ENCODE assay signal across 10 mouse cellular contexts in genomic region chr7:4972321-4973047, GRCm38 (mm10). TPM values are rescaled to one million over a fixed set of nuclear protein-coding genes. Genes with fewer than 3 reads are reported as not detected.
DNase-seq lines count a peak whose midpoint lies in the region; ATAC-seq and TF ChIP-seq lines count a peak whose summit lies in the region.
"Had no signal": no experiment of that assay in that cellular context is flagged by ENCODE, and none has a peak within 500 bp of the region (broad histone marks: within the 10 kb centered on the region; RNA-seq: fewer than 3 reads in every experiment).

No protein-coding gene starts in this region.

- H3ac ChIP-seq in myocyte (ENCODE audit: control insufficient read depth, insufficient read length), result no peak overlapping the region

- peak; percentile 9 for DNase-seq in layer of hippocampus, adult 9-11 months
- DNase-seq in layer of hippocampus, adult 9-10 months (ENCODE audit: low spot score), result no peak
- peak; percentile 75 for DNase-seq in adrenal gland, postnatal 25 days
- DNase-seq in right cerebral cortex, postnatal 10 days (ENCODE audit: low spot score in 2 of 2), result no peak
- DNase-seq in left cerebral cortex, adult 2 months (ENCODE audit: extremely low spot score in 1 of 2, low spot score in 2 of 2), result no peak

- WGBS in heart, embryonic 12.5 days, result 42% methylated on average over 18 of the region's 18 CpGs

- no peak overlapping the region for H3K9ac ChIP-seq in heart, embryonic 12.5 days

- peak; percentile 74 for ATAC-seq in heart, embryonic 12.5 days (ENCODE audit: insufficient number of reproducible peaks, low FRiP score)
- no peak for ATAC-seq in activated CD4-positive, CD25-positive, alpha-beta regulatory T cell, adult 4 months
- ATAC-seq: intestine, postnatal 0 days had no signal

- no peaks in the 10 kb centered on the region for H3K9me3 ChIP-seq in heart, embryonic 12.5 days (replicated peaks)

- H3K4me2 ChIP-seq in heart, embryonic 12.5 days, result no peak overlapping the region
- H3K4me2 ChIP-seq in myocyte (ENCODE audit: low read depth), result peak overlapping the region; percentile 74

- no peak for TF ChIP-seq CTCF in left cerebral cortex, adult 2 months (IDR thresholded peaks at IDR 0.05)

- H3K4me1 ChIP-seq in heart, embryonic 12.5 days (replicated peaks), result peaks cover 12% of the 10 kb centered on the region

- no peaks in the 10 kb centered on the region for H3K36me3 ChIP-seq in heart, embryonic 12.5 days
- no peaks in the 10 kb centered on the region for H3K36me3 ChIP-seq in myocyte (ENCODE audit: control insufficient read depth, insufficient read depth)

- no peak for TF ChIP-seq POLR2A in myocyte (IDR thresholded peaks at IDR 0.05; ENCODE audit: insufficient read length, low read depth)

- intact Hi-C loops in left cerebral cortex, adult 2 months (cut with DNase I), result no loop called here

- no peak overlapping the region for H3K4me3 ChIP-seq in heart, embryonic 12.5 days
- no peak overlapping the region for H3K4me3 ChIP-seq in myocyte
- no peak overlapping the region for H3K4me3 ChIP-seq in left cerebral cortex, adult 2 months
- H3K4me3 ChIP-seq: megakaryocyte, embryonic 14.5 days had no signal

- H3K79me2 ChIP-seq in myocyte (ENCODE audit: control insufficient read depth, insufficient read depth), result no peaks in the 10 kb centered on the region

- 0 out of 2 replicates have a peak overlapping the region, but pooled peaks have one; percentile 41 for H3K27ac ChIP-seq in heart, embryonic 12.5 days (ENCODE audit: poor library complexity, severe bottlenecking)
- H3K27ac ChIP-seq in left cerebral cortex, adult 2 months, result no peak overlapping the region

- H3K27me3 ChIP-seq in heart, embryonic 12.5 days (replicated peaks), result no peaks in the 10 kb centered on the region
- H3K27me3 ChIP-seq in myocyte (ENCODE audit: control insufficient read depth, insufficient read depth, insufficient read length), result no peaks in the 10 kb centered on the region

TF ChIP-seq in myocyte, 11 proteins besides CTCF, POLR2A, EP300 and RAD21:
- TF ChIP-seq POLR2AphosphoS2 (IDR thresholded peaks at IDR 0.05; ENCODE audit: insufficient read length, low read depth) (no peak), MAX (IDR thresholded peaks at IDR 0.05; ENCODE audit: low read depth) (no peak), MYOD1 (IDR thresholded peaks at IDR 0.05; ENCODE audit: control insufficient read depth in 1 of 3, insufficient read length in 2 of 3, low read depth in 2 of 3) (no peak), TCF12 (IDR thresholded peaks at IDR 0.05; ENCODE audit: insufficient read depth, poor library complexity, severe bottlenecking) (no peak), SRF (IDR thresholded peaks at IDR 0.05; ENCODE audit: control insufficient read depth, insufficient read length, low read depth) (no peak), TCF3 (IDR thresholded peaks at IDR 0.05; ENCODE audit: insufficient read length, low read depth) (no peak), USF1 (IDR thresholded peaks at IDR 0.05; ENCODE audit: low read depth) (no peak), E2F4 (IDR thresholded peaks at IDR 0.05; ENCODE audit: insufficient read depth) (no peak), MYOG (IDR thresholded peaks at IDR 0.05; ENCODE audit: control insufficient read depth in 1 of 3, insufficient read depth in 1 of 3, insufficient read length in 2 of 3, low read depth in 2 of 3) (no peak), REST (IDR thresholded peaks at IDR 0.05; ENCODE audit: insufficient read depth, insufficient read length) (no peak), CEBPB (IDR thresholded peaks at IDR 0.05; ENCODE audit: insufficient read depth, poor library complexity, severe bottlenecking) (no peak)

RNA-seq across cellular contexts. Expression of gene Sbk3, which starts 1.5 kb away (rescaled TPM):
- 0.15 TPM in 1 of 2 replicates, not detected in the other for total RNA-seq in adrenal gland, postnatal 25 days (2021)
- 0.08 and 0.17 TPM in 2 replicates for polyA plus RNA-seq in heart, embryonic 12.5 days (2016; fragmentation: Nextera tagmentation; extraction: Ambion mirVana)
- polyA plus RNA-seq in myocyte (2012; fragmentation: generic; extraction: Trizol), result 0.34 TPM
- not detected for polyA plus RNA-seq in activated CD4-positive, CD25-positive, alpha-beta regulatory T cell, adult 4 months (2017; shearing (Covaris generic))
- 1 to 10 TPM; 1.1 to 1.5 TPM for total RNA-seq in left cerebral cortex, adult 2 months (2021)
- polyA plus RNA-seq: intestine, postnatal 0 days had no signal

RNA-seq across cellular contexts. Expression of gene Sbk2, which starts 8.3 kb away (rescaled TPM):
- 0.55 TPM in 1 of 2 replicates, not detected in the other for total RNA-seq in adrenal gland, postnatal 25 days (2021)
- polyA plus RNA-seq in heart, embryonic 12.5 days (2016; fragmentation: Nextera tagmentation; extraction: Ambion mirVana), result 2.1 and 2.6 TPM in 2 replicates
- polyA plus RNA-seq in myocyte (2012; fragmentation: generic; extraction: Trizol), result 7.1 TPM
- polyA plus RNA-seq in activated CD4-positive, CD25-positive, alpha-beta regulatory T cell, adult 4 months (2017; shearing (Covaris generic)), result not detected
- under 1 TPM in 1 of 2 experiments, not detected in 1; 0.91 TPM for total RNA-seq in left cerebral cortex, adult 2 months (2021)

RNA-seq across cellular contexts. Expression of gene Zfp579, which starts 23.5 kb away (rescaled TPM):
- 21.1 and 31.6 TPM in 2 replicates for total RNA-seq in adrenal gland, postnatal 25 days (2021)
- polyA plus RNA-seq in heart, embryonic 12.5 days (2016; fragmentation: Nextera tagmentation; extraction: Ambion mirVana), result 26.0 and 29.3 TPM in 2 replicates
- polyA plus RNA-seq in myocyte (2012; fragmentation: generic; extraction: Trizol), result 16.3 TPM
- polyA plus RNA-seq in activated CD4-positive, CD25-positive, alpha-beta regulatory T cell, adult 4 months (2017; shearing (Covaris generic)), result 1 to 10 TPM; 2.9 to 5.3 TPM
- total RNA-seq in left cerebral cortex, adult 2 months (2021), result 10 to 100 TPM; 28.9 to 33.0 TPM

RNA-seq across cellular contexts. Expression of gene Zfp524, which starts 41.7 kb away (rescaled TPM):
- 15.3 and 17.6 TPM in 2 replicates for total RNA-seq in adrenal gland, postnatal 25 days (2021)
- 9.8 and 10.4 TPM in 2 replicates for polyA plus RNA-seq in heart, embryonic 12.5 days (2016; fragmentation: Nextera tagmentation; extraction: Ambion mirVana)
- polyA plus RNA-seq in myocyte (2012; fragmentation: generic; extraction: Trizol), result 15.7 TPM
- 10 to 100 TPM; 33.3 to 55.4 TPM for polyA plus RNA-seq in activated CD4-positive, CD25-positive, alpha-beta regulatory T cell, adult 4 months (2017; shearing (Covaris generic))
- total RNA-seq in left cerebral cortex, adult 2 months (2021), result 1 to 10 TPM; 6.3 to 6.5 TPM

RNA-seq across cellular contexts. Expression of gene Fiz1, which starts 42.0 kb away (rescaled TPM):
- total RNA-seq in adrenal gland, postnatal 25 days (2021), result 18.7 and 26.4 TPM in 2 replicates
- polyA plus RNA-seq in heart, embryonic 12.5 days (2016; fragmentation: Nextera tagmentation; extraction: Ambion mirVana), result 28.9 and 31.2 TPM in 2 replicates
- 22.8 TPM for polyA plus RNA-seq in myocyte (2012; fragmentation: generic; extraction: Trizol)
- 10 to 100 TPM in 1 of 2 experiments, 1 to 10 TPM in 1; 8.1 to 10.1 TPM for polyA plus RNA-seq in activated CD4-positive, CD25-positive, alpha-beta regulatory T cell, adult 4 months (2017; shearing (Covaris generic))
- 10 to 100 TPM; 24.1 to 26.3 TPM for total RNA-seq in left cerebral cortex, adult 2 months (2021)

Comparison
In these comparisons a context has a peak if more than half of its experiments do, and no peak if none do; other contexts are left out.
1. DNase-seq: peak in layer of hippocampus, adult 9-11 months (single experiment) and adrenal gland, postnatal 25 days (single experiment); none in layer of hippocampus, adult 9-10 months (single experiment), right cerebral cortex, postnatal 10 days (0 of 2) and left cerebral cortex, adult 2 months (0 of 2).